ENCODE assay signal across 8 mouse cellular contexts in genomic region chr11:69552622-69553340, GRCm38 (mm10). TPM values are rescaled to one million over a fixed set of nuclear protein-coding genes. Genes with fewer than 3 reads are reported as not detected.
DNase-seq lines count a peak whose midpoint lies in the region; ATAC-seq and TF ChIP-seq lines count a peak whose summit lies in the region.

No protein-coding gene starts in this region.

- H3K36me3 ChIP-seq in embryonic facial prominence, embryonic 14.5 days (ENCODE audit: control insufficient read depth, insufficient read depth, low read length): 0 out of 2 replicates have a peak, but pooled peaks cover 6% of the 10 kb centered on the region
- peaks cover 23% of the 10 kb centered on the region; the same call in 1 of the 2 replicates for H3K36me3 ChIP-seq in neural tube, embryonic 13.5 days

- no peak overlapping the region for H3K4me2 ChIP-seq in embryonic facial prominence, embryonic 14.5 days (ENCODE audit: low read depth, low read length)
- peak overlapping the region; percentile 48 for H3K4me2 ChIP-seq in neural tube, embryonic 13.5 days

- no peak for TF ChIP-seq CTCF in brain, embryonic 14.5 days (IDR thresholded peaks at IDR 0.05; ENCODE audit: borderline replicate concordance, extremely low read depth, insufficient read depth, insufficient read length)

- H3K4me3 ChIP-seq in embryonic facial prominence, embryonic 14.5 days (ENCODE audit: low read depth, low read length): no peak overlapping the region
- peak overlapping the region; percentile 1 for H3K4me3 ChIP-seq in neural tube, embryonic 13.5 days

- no peak overlapping the region for H3K27ac ChIP-seq in embryonic facial prominence, embryonic 14.5 days (replicated peaks; ENCODE audit: low read depth, low read length)
- peak overlapping the region; percentile 91 for H3K27ac ChIP-seq in neural tube, embryonic 13.5 days (replicated peaks)

- peaks cover 3% of the 10 kb centered on the region; the same call in 1 of the 2 replicates for H3K4me1 ChIP-seq in embryonic facial prominence, embryonic 14.5 days (ENCODE audit: control insufficient read depth, insufficient read depth, low read length)
- H3K4me1 ChIP-seq in neural tube, embryonic 13.5 days (replicated peaks): peaks cover 79% of the 10 kb centered on the region

- H3K9ac ChIP-seq in embryonic facial prominence, embryonic 14.5 days (ENCODE audit: low read depth, low read length): no peak overlapping the region
- H3K9ac ChIP-seq in neural tube, embryonic 13.5 days: peak overlapping the region; percentile 54

- H3K9me3 ChIP-seq in embryonic facial prominence, embryonic 14.5 days (ENCODE audit: control insufficient read depth, low read length): no peaks in the 10 kb centered on the region
- no peaks in the 10 kb centered on the region for H3K9me3 ChIP-seq in neural tube, embryonic 13.5 days

- 26% methylated on average over 14 of the region's 14 CpGs for WGBS in embryonic facial prominence, embryonic 14.5 days
- 15% methylated on average over 14 of the region's 14 CpGs for WGBS in neural tube, embryonic 13.5 days

- TF ChIP-seq POLR2A in brain, embryonic 14.5 days (IDR thresholded peaks at IDR 0.05; ENCODE audit: borderline replicate concordance, extremely low read depth, insufficient read depth, insufficient read length, poor library complexity, severe bottlenecking): no peak

- peak; percentile 53; the same call in 1 of the 2 replicates for ATAC-seq in embryonic facial prominence, embryonic 14.5 days (ENCODE audit: low read depth)
- ATAC-seq in neural tube, embryonic 13.5 days (ENCODE audit: low read depth): peak; percentile 80
- no peak for ATAC-seq in megakaryocyte-erythroid progenitor cell, adult 5-6 weeks (replicated peaks; ENCODE audit: low FRiP score, low TSS enrichment, poor library complexity, severe bottlenecking)
- no peak for ATAC-seq in monocyte, adult 5-6 weeks (replicated peaks; ENCODE audit: insufficient number of reproducible peaks, low FRiP score, low TSS enrichment, poor library complexity, severe bottlenecking)

- peak; percentile 95 for DNase-seq in brain, embryonic 14.5 days (ENCODE audit: low read depth)
- peak; percentile 56 for DNase-seq in embryonic facial prominence, embryonic 14.5 days (ENCODE audit: low spot score)
- peak; percentile 79 to 84 for DNase-seq in layer of hippocampus, postnatal 10 days (ENCODE audit: low spot score in 2 of 2)
- DNase-seq in T-cell, adult 2 months (ENCODE audit: low spot score): no peak
- DNase-seq in heart, adult 8-10 months (ENCODE audit: low spot score): no peak

- H3K27me3 ChIP-seq in embryonic facial prominence, embryonic 14.5 days (replicated peaks; ENCODE audit: control insufficient read depth, insufficient read depth, low read length): no peaks in the 10 kb centered on the region
- H3K27me3 ChIP-seq in neural tube, embryonic 13.5 days: no peaks in the 10 kb centered on the region

RNA-seq across cellular contexts. Expression of gene Dnah2, which starts 3.9 kb away (rescaled TPM):
- 4.7 and 5.2 TPM in 2 replicates for polyA plus RNA-seq in brain, embryonic 14.5 days (2012; rRNA removed)
- polyA plus RNA-seq in embryonic facial prominence, embryonic 14.5 days (2014; fragmentation: Nextera tagmentation; extraction: Ambion mirVana): 6.2 and 6.5 TPM in 2 replicates
- total RNA-seq in layer of hippocampus, postnatal 10 days (2021): 1 to 10 TPM; 8.0 to 8.6 TPM
- polyA plus RNA-seq in neural tube, embryonic 13.5 days (2015; fragmentation: Nextera tagmentation; extraction: Ambion mirVana): 2.2 and 2.7 TPM in 2 replicates
- total RNA-seq in megakaryocyte-erythroid progenitor cell, adult 5-6 weeks (2014; fragmentation: Nextera tagmentation): not detected in 2 replicates
- not detected in 2 replicates for total RNA-seq in megakaryocyte-erythroid progenitor cell, adult 5-6 weeks (2017)
- 1.4 to 6.4 TPM (median 4.7 TPM) in 3 replicates for total RNA-seq in monocyte, adult 5-6 weeks (2017)
- total RNA-seq in heart, adult 8-10 months (2022): under 1 TPM; 0.22 to 0.66 (median 0.40) TPM

RNA-seq across cellular contexts. Expression of gene Efnb3, which starts 7.2 kb away (rescaled TPM):
- 187 and 206 TPM in 2 replicates for polyA plus RNA-seq in brain, embryonic 14.5 days (2012; rRNA removed)
- 7.3 and 8.6 TPM in 2 replicates for polyA plus RNA-seq in embryonic facial prominence, embryonic 14.5 days (2014; fragmentation: Nextera tagmentation; extraction: Ambion mirVana)
- total RNA-seq in layer of hippocampus, postnatal 10 days (2021): 100 to 1,000 TPM; 203 to 217 TPM
- 68.1 and 72.0 TPM in 2 replicates for polyA plus RNA-seq in neural tube, embryonic 13.5 days (2015; fragmentation: Nextera tagmentation; extraction: Ambion mirVana)
- total RNA-seq in megakaryocyte-erythroid progenitor cell, adult 5-6 weeks (2014; fragmentation: Nextera tagmentation): 1.3 and 3.0 TPM in 2 replicates
- 0.50 and 0.52 TPM in 2 replicates for total RNA-seq in megakaryocyte-erythroid progenitor cell, adult 5-6 weeks (2017)
- 0.49 to 0.96 TPM in 2 of 3 replicates, not detected in the other for total RNA-seq in monocyte, adult 5-6 weeks (2017)
- total RNA-seq in heart, adult 8-10 months (2022): 100 to 1,000 TPM; 105 to 137 (median 128) TPM

RNA-seq across cellular contexts. Expression of gene Wrap53, which starts 27.3 kb away (rescaled TPM):
- 20.9 and 27.0 TPM in 2 replicates for polyA plus RNA-seq in brain, embryonic 14.5 days (2012; rRNA removed)
- 18.4 and 19.8 TPM in 2 replicates for polyA plus RNA-seq in embryonic facial prominence, embryonic 14.5 days (2014; fragmentation: Nextera tagmentation; extraction: Ambion mirVana)
- 10 to 100 TPM in 1 of 2 experiments, 1 to 10 TPM in 1; 7.7 to 10.6 TPM for total RNA-seq in layer of hippocampus, postnatal 10 days (2021)
- polyA plus RNA-seq in neural tube, embryonic 13.5 days (2015; fragmentation: Nextera tagmentation; extraction: Ambion mirVana): 18.1 and 19.7 TPM in 2 replicates
- 36.5 and 51.0 TPM in 2 replicates for total RNA-seq in megakaryocyte-erythroid progenitor cell, adult 5-6 weeks (2014; fragmentation: Nextera tagmentation)
- 9.6 and 14.5 TPM in 2 replicates for total RNA-seq in megakaryocyte-erythroid progenitor cell, adult 5-6 weeks (2017)
- 2.8 to 9.4 TPM (median 3.8 TPM) in 3 replicates for total RNA-seq in monocyte, adult 5-6 weeks (2017)
- 1 to 10 TPM; 4.6 to 6.7 (median 5.6) TPM for total RNA-seq in heart, adult 8-10 months (2022)

RNA-seq across cellular contexts. Expression of gene Trp53, which starts 27.4 kb away (rescaled TPM):
- polyA plus RNA-seq in brain, embryonic 14.5 days (2012; rRNA removed): 93.6 and 131 TPM in 2 replicates
- polyA plus RNA-seq in embryonic facial prominence, embryonic 14.5 days (2014; fragmentation: Nextera tagmentation; extraction: Ambion mirVana): 111 and 133 TPM in 2 replicates
- 10 to 100 TPM; 31.4 to 31.8 TPM for total RNA-seq in layer of hippocampus, postnatal 10 days (2021)
- 76.0 and 77.6 TPM in 2 replicates for polyA plus RNA-seq in neural tube, embryonic 13.5 days (2015; fragmentation: Nextera tagmentation; extraction: Ambion mirVana)
- 286 and 348 TPM in 2 replicates for total RNA-seq in megakaryocyte-erythroid progenitor cell, adult 5-6 weeks (2014; fragmentation: Nextera tagmentation)
- 59.0 and 109 TPM in 2 replicates for total RNA-seq in megakaryocyte-erythroid progenitor cell, adult 5-6 weeks (2017)
- total RNA-seq in monocyte, adult 5-6 weeks (2017): 11.9 to 26.9 TPM (median 24.5 TPM) in 3 replicates
- 10 to 100 TPM; 12.8 to 16.3 (median 14.1) TPM for total RNA-seq in heart, adult 8-10 months (2022)

RNA-seq across cellular contexts. Expression of gene Atp1b2, which starts 53.0 kb away (rescaled TPM):
- 44.3 and 74.7 TPM in 2 replicates for polyA plus RNA-seq in brain, embryonic 14.5 days (2012; rRNA removed)
- 15.6 and 17.7 TPM in 2 replicates for polyA plus RNA-seq in embryonic facial prominence, embryonic 14.5 days (2014; fragmentation: Nextera tagmentation; extraction: Ambion mirVana)
- total RNA-seq in layer of hippocampus, postnatal 10 days (2021): 100 to 1,000 TPM; 456 to 463 TPM
- polyA plus RNA-seq in neural tube, embryonic 13.5 days (2015; fragmentation: Nextera tagmentation; extraction: Ambion mirVana): 29.5 and 30.4 TPM in 2 replicates
- total RNA-seq in megakaryocyte-erythroid progenitor cell, adult 5-6 weeks (2014; fragmentation: Nextera tagmentation): 291 and 408 TPM in 2 replicates
- 32.8 and 68.9 TPM in 2 replicates for total RNA-seq in megakaryocyte-erythroid progenitor cell, adult 5-6 weeks (2017)
- not detected in 3 replicates for total RNA-seq in monocyte, adult 5-6 weeks (2017)
- total RNA-seq in heart, adult 8-10 months (2022): 10 to 100 TPM; 12.4 to 16.3 (median 13.1) TPM

Comparison
In these comparisons a context has a peak if more than half of its experiments do, and no peak if none do; other contexts are left out.
1. DNase-seq: peak in brain, embryonic 14.5 days (single experiment), embryonic facial prominence, embryonic 14.5 days (single experiment) and layer of hippocampus, postnatal 10 days (2 of 2); none in T-cell, adult 2 months (single experiment) and heart, adult 8-10 months (single experiment).
2. ATAC-seq: peak in embryonic facial prominence, embryonic 14.5 days (single experiment) and neural tube, embryonic 13.5 days (single experiment); none in megakaryocyte-erythroid progenitor cell, adult 5-6 weeks (single experiment) and monocyte, adult 5-6 weeks (single experiment).
3. RNA of gene Efnb3, which starts 7.2 kb away (total RNA-seq): 203 to 217 TPM in layer of hippocampus, postnatal 10 days and 105 to 137 TPM in heart, adult 8-10 months; 0.50 to 3.0 TPM in megakaryocyte-erythroid progenitor cell, adult 5-6 weeks and 0.49 to 0.96 TPM in monocyte, adult 5-6 weeks; every median in the first group is over 10 times any median in the second.